Mouse (Mus musculus): Measurements from ENCODE around the gene Spem2. TPM values are rescaled to one million over a fixed set of nuclear protein-coding genes. Genes with fewer than 3 reads are reported as not detected.

Gene Spem2
- total and polyA plus RNA-seq, 3 experiments: 0.09 TPM; not detected in 2

DNA sequence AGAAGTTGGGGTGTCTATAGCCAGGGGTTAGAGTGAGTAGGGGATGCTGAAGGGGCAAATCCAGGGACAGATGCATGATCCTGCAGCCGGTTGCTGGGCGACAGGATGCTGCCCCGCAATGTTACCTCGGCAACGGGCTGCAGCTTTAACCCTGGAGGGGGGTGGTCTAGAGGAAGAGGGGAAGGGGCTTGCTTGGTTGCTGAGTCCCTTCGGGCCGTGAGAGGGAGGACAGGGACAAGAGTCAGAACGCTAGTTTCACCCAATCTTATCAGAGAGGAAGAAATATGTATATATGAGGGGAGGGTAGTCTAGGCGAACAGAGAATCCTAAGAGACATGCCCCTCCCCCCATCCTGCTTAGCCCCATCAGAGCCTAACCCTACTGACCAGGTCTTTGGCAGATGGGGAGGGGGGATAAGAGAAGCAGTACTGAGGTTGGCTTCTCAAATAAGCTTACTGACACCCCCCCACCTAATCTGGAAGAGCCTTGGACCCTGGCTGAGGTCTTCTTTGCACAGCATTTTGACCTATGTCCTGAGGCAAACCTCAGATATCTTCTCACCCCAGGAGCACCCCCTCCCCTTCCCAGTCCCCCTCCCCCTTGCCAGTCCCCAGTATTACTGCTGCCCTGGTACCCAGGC is 17.2 kb upstream of the Spem2 start:
- no peak for DNase-seq

DNA sequence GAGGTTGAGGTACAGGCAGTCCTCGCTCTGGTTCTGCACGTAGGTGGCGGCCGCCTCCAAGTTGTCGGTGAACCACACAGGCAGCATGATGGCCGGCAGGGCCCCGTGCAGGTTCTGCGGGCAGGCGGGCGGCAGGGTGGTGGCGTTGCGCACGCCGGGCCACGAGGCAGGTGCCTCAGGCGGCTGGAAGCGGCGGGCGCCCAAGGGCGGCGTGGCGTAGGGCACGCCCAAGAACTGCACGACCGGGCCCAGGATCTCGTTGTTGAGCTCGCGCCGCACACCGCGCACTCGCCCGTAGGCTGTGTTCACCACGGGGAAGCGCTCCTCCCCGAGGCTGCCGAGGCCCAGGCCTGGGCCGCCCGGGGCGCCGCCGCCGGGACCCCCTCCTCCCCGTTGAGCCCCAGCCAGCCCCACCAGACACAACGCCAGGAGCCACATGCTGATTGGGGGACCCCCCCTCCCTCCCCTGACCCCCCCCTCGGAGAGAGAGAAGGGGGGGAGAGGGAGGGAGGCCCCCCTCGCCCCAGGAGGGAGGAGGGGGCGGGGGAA is 15.8 kb upstream of the Spem2 start:
- peak; percentile 47 for DNase-seq

DNA sequence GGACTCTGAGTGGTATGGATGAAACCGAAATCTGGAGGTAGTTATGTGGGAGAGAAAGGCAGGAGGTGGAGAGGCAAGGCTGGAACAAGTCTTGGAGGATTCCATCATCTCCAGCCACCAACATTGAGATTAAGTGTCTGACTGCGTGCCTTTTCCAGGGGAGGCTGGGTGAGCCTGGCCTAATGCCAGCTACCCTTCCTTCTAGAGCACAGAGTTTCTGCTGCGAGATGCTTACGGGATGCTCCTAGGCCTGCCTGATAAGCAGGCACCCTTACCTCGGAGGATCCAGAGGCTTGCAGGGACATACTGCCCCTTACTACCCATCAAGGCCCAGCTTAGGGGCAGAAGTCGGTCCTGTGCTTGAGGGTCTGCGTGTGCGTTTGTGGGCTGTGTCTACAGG is 15.3 kb upstream of the Spem2 start:
- DNase-seq: no peak

DNA sequence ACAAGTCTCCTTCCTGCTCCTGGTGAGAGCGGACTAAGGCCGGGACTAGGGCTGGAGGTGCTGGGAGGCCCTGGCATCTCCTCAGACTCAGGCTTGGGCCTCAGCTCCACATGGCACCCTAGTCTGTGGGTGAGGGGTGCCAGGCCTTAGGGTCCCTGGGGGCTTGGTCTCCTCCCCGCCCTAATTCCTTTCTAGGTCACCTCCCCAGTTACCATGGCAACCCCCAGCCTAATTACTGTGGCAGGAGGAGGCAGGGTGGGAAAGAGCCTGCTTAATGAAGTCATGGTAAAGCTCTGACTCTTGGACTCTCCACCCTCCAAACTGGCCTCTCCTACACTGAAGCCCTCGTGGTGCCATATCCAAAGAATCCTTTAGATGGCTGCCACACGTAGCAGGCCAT is 10.6 kb upstream of the Spem2 start:
- no peak for DNase-seq

DNA sequence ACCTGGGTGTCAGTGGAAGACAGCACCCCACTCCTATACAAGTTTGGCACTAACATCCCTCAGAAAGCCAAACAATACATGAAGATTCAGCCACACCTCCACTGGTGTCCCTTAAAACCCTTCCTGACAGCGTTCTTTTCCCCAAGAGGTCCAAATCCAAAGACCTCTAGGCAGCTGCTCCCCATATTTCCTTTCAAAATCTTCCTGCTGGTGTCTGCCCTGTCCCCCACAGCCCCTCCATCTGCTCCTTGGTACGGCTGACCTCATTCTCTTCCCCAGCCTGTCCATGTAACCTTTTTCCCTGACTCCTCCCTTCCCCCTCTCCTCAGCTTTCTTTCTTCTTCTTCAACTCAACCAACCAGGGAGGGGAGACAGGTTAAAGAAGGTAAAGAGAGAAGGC is 5.2 kb upstream of the Spem2 start:
- no peak for DNase-seq

DNA sequence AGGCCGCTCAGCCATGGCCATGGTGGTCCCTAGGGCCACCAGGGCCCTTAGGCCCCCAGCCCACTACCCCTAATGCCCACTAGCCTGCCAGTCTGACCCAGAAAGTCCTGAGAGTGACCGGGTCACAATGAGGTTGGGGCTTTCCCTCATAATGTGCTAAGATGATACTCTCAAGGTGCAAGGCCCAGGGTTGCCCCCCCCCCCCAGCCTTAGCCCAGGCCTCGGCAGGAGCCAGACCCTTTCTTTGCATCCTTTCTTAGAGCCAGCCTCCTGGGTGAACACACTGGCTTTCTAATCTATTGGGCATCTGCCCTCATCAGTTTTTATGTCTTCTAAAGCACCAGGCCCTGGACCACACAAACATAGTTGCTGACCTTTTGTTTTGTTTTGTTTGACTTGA is 3.8 kb upstream of the Spem2 start, which contains the start of gene Spem1:
Gene Spem1, minus strand, starts transcription at position 101 of the 400 bp plus-strand sequence.
- no peak for DNase-seq

DNA sequence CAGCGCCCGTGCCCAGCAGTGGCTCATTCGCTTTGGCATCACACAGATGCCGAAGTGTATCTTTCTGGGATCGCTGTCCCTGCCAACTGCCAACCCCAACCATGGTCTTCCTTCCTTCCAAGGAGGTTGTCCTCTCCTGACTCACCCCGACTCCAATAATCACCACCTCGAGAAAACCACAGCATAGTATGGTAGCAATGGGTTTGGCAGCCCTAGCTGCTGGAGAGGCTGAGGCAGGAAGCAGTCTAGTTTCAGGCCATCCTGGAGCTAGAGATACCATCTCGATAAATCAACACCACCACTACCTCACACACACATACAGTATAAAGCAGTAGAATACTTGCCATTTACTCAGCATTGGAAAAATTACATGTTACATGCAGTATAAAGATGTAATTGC is 606 bp upstream of the Spem2 start:
- DNase-seq: no peak

DNA sequence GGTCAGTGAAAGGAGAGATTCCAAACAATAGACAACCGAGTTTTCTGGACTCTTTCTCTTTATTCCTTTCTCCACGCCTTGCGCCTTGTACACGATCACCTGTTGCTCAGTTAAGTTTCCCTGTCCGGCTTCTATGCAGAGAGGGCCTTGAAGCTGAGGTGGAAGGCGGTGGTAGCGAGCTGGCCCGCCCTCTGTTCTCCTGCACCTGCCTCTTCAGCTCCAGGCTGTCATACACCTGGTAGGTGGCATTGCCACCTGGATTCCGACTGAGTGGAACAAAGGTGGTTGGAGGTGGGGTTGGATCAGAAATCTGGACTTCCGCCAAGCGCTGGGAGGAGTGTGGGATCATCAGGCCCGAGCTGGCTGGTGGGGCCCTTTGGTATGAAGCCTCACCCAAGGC is 1.7 kb downstream of the Spem2 start:
- no peak for DNase-seq

DNA sequence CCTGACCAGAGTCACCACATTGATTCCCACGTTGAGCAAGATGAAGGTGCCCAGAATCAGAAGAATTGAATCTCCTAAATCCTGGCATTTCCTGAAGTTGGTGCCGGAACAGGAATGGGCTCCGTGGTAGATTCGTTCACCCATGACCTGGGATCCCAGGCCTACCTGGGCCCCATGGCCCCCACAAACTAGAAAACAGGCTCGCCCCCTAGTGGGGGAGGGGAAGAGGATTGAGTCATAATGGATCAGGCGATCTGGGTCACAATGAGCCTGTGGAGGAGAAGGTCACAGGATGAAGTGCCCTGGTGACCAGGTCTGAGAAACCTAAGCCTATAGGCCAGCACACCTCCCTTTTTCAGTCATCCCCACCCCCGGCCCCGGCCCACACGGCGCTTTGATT is 3.1 kb downstream of the Spem2 start, which contains the start of gene Gm39566:
Gene Gm39566, minus strand, starts transcription at position 144 of the 400 bp plus-strand sequence.
- no peak for DNase-seq

DNA sequence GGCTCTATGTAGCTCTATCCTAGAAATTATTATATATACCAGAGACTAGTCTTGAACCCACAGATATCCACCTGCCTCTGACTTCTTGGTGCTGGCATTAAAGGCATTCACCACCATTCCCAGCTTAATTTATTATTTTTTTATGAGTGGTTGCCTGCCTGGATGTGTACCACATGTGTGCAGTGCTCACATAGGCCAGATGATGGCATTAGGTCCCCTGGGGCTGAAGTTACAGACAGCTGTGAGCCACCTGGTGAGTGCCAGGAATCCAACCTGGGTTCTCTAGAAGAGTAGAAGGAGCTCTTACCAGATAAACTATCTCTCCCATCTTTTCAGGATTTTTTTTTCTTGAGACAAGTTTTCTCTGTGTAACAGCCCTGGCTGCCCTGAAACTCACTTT is 8.0 kb downstream of the Spem2 start:
- DNase-seq: no peak

DNA sequence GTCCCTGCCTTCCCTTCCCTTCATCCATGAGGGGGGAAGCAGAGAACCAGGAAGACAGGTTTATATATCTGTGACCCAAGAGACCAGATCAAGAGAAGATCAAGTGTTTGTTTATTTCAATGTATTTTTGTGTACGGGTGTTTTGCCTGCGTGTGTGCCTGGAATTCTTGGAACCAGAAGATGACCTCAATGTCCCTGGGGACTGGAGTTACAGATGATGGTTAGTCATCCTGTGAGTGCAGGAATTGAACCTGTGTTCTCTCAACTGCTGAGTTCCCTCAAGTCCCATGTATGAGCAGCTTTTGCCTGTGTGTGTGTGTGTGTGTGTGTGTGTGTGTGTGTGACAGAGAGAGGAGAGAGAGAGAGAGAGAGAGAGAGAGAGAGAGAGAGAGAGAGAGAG is 10.6 kb downstream of the Spem2 start:
- no peak for DNase-seq

DNA sequence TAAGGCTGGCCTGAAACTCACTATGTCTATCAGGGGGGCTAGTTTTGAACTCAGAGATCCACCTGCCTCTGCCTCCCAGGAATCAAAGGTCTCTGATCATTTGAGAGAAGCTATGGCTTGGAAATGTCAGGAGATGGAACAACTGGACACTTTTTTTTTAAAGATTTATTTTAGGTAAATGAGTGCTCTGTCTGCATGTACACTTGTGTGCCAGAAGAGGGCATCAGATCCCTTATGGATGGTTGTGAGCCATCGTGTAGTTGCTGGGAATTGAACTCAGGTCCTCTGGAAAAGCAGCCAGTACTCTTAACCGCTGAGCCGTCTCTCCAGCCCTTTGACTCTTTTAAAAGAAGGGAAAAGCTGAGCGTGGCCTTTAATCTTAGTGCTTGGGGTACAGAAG is 11.9 kb downstream of the Spem2 start:
- DNase-seq: no peak

DNA sequence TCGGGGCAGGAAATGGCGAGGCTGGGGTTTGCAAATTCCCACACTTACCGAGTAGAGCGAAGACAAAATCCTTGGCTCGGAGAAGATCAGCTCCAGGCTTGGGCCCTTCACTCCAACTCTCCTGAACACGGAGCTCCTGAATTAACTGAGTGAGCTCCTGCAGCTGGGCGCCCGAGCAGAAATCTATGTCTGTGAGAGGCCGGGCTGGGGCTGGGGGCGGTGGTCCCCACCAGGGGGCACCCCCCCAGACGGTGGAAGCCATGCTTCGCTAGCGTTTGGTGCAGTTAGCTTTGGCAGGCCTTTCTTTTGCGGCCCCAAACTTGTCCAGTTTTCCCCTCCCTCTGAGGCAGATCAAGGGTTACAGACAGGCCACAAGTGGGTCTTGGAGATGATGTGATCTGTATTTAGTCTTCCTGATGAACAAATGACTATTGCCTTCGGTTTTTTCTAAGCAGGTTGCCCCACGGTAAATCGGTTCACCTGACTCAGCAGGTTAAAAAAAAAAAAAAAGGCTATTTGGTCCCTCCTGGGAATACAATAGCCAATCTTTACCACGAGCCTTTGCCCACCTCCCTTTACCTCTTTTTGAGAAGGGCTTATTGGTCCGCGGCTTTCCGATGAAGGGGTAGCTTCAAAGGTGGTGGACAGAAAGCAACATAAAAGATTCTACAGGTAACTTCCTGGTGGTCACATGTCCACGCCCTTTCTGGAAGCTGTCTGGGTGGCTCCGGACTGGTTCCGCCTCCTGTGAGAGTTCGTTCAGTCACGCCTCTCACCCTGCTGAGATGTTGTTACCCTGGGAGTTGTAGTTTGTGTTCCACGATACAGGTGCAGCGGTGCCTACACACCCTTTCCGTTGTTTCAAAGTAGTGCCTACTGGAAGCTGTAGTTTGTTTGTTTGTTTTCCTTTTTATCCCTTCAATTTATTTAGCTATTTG is 13.0 kb downstream of the Spem2 start, which contains the start of gene Tmem102:
Gene Tmem102, minus strand, starts transcription at position 653 of the 938 bp plus-strand sequence.
- no peak for DNase-seq

DNA sequence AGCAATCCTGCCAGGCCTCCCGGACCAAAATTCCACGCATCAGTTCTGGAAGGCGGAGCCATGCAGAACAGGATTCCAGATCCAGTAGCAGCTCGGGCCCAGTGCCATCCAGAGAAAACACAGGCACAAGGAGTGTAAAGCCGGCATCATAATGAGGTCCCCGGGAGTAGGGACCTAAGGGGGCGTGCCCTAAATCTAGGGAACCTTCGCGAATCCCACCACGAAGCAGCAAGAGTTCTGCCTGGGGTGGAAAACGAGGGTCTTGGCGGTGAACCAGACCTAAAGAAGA is 13.7 kb downstream of the Spem2 start:
- DNase-seq: no peak

DNA sequence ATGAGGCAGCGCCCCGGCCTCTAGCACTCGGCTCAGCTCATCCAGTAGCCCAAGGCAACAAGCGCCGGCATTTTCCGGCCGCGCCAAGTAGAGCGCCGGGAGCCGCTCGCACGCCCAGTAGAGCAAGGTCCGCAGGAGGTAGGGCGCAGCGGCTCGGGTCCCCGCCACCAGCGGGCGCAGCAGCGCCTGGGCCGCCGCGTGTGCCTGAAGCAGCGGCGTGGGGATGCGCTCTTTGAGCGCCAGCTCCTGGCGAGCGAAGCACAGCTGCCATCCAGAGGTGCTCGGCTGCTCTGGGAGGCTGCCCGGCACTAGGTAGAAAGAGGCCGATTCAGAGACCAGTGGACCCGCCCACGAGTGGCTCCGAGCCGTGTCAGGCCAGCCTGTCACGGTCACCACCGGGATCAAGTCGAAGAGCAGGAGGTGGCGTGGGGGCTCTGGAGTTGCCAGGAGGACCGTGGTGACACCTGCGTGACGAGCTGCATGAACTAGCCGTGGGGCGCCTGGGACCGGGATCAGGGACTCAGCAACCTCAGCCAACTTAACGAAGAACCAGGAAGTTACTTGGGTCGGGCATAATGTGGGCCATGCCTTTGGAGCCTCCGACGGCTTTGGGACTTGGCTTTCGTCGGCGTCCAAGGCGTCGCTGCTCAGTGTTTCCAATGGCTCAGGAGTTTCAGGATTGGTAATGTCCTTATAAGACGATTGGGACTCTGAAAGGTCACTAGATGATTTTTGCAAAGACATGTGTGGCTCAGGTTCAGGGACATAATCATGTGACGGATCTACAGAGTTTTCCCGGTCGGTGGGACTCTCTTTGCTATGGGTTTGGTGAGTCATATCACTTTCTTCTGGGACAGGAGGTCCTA is 14.2 kb downstream of the Spem2 start:
- peak; percentile 92 for DNase-seq

DNA sequence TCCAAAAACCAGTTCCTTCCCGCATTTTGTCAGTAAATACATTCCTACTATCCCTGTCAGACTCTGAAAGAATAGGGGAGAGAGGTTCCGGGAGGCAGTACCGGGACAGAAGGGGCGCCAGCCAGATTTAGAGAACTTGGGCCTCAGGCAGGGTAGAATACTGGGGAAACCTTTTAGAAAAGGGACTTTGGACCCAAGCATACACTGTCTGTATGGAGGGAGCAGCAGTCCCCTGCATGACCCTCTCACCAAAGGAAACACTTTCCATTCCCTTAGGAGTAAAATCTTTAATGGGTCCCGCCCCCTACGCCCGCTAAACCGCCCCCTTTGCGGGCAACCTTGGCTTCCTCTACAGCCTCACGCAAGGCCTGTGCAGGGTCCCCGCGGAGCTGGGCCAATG is 14.9 kb downstream of the Spem2 start:
- no peak for DNase-seq

DNA sequence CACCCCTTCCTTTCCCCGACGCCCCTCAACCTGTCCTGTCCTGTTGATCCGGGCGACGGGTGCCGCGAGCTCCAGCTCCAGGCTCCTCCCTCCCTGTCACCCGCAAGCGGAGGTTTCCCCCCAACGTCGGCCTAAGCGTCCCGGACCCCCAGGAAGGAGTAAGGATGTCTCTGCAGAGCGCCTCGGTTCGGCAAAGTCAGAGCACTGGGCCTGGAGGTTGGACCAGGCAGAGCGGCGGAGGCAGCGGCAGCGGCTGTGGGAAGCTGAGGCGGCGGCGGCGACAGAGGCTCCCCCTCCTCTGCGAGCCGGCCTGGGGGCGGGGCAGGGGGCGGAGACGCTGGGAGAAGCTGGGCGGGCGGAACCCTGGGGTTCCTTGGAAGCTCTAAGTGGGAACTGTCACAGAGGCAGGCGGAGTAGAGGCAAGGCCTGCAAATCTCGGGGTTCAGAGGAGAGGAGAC is 15.6 kb downstream of the Spem2 start:
- DNase-seq: peak; percentile 95

DNA sequence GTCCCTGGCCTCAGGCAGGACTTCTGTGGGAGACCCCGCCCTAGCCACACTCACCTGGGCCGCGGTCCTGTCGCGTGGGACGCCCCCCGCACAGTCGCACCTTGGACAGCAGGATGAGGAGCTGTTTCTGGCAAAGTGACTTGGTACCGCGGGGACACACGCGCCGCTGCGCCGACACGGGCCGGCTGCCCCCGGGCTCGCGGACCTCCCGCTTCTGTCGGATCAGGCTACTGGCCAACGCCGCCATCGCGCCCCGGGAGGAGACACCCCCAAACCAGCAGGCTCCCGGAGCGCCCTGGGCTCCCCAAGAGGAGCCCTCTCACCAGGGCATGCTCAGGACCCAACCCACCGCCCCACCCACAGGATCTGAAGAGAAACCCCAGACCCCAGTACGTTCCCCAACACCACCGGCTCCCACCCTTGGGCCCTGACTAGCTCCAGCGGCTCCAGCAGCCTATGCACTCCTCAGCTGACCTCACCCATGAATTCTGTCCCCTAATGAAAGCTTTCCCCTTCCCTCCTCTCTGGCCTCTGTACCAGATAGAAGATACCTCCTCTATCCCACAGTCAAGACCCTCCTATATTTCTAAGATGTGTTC is 16.8 kb downstream of the Spem2 start, which contains the start of gene Fgf11:
Gene Fgf11, minus strand, starts transcription at position 479 of the 599 bp plus-strand sequence.
- no peak for DNase-seq

DNA sequence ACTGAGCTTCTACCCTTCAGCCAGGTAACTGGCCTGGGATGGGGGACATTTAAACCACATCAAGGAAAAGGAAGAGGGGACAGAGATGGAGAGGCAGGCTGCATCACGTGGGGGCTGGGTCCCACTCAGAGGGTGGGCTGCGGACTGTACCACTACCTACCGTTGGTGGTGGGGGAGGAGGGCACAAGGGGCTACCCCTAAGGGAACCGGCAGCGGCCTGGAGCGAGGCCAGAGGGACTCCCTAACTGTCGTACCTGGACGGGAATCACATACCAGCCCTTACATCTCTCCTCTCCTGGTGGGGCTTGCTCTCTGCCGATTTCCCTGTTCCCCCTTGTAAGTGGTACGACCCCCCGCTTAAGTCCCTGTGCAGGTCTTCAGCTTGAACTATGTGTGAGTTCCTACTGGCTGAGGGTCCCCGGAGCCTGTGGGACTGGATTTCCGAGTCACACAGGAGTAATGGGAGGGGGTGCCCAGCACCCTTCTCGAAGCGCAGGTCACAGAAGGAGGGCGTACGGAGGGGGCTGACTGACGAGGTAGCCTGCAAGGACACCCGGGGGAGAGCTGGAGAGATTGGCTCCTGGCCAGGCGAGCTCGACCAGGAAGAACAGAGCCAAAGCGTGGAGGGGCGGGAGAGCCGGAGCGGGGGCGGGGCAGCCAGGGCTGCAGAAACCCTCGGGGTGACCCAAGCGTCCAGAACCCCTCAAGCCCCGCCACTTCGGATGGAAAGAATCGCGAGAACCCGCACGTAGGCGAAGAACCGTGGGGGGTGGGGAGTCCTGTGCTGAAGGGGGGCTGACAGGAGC is 17.7 kb downstream of the Spem2 start:
- DNase-seq: peak; percentile 55

DNA sequence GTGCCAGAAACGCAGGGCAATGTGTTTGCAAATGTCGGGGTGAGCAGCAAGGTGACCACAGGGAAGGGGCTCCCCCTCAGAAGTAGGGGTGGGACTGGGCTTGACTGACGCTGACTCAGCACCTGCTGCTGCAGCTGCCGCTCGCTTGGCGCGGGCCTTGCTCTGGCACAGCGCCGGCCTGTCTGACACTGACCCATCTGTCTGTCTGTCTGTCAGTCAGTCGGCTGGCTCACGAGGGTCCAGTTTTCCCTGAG is 18.2 kb downstream of the Spem2 start:
- DNase-seq: no peak

Measured in adrenal gland, adult 2 months (tissue).